ENCODE assay signal across 8 mouse cellular contexts in genomic region chr14:34312339-34313048, GRCm38 (mm10). TPM values are rescaled to one million over a fixed set of nuclear protein-coding genes. Genes with fewer than 3 reads are reported as not detected.
A peak's percentile ranks its signal among the peaks of the same experiment; 100 is the strongest.
DNase-seq lines count a peak whose midpoint lies in the region; ATAC-seq and TF ChIP-seq lines count a peak whose summit lies in the region.

No protein-coding gene starts in this region.

- 14% methylated on average over 5 of the region's 6 CpGs for WGBS in hindbrain, postnatal 0 days
- 30% methylated on average over 5 of the region's 6 CpGs for WGBS in midbrain, embryonic 11.5 days

- peak; percentile 21 for DNase-seq in embryo, embryonic 10.5 days (ENCODE audit: low spot score)
- DNase-seq in embryo, embryonic 10 days (ENCODE audit: low spot score), result no peak
- peak; percentile 18 for DNase-seq in adipocyte (ENCODE audit: low spot score)
- DNase-seq in hindbrain, postnatal 0 days (ENCODE audit: low spot score), result peak; percentile 11
- DNase-seq in midbrain, embryonic 11.5 days (ENCODE audit: low spot score, missing footprints), result peak; percentile 89
- no peak for DNase-seq in left cerebral cortex, postnatal 36 days (ENCODE audit: low spot score in 2 of 2)
- no peak for DNase-seq in cerebellum, adult 11 months
- DNase-seq in spleen, postnatal 4 days (ENCODE audit: low spot score in 2 of 2), result no peak

- TF ChIP-seq CTCF in hindbrain, postnatal 0 days (IDR thresholded peaks at IDR 0.05; ENCODE audit: low read depth), result no peak

- no peaks in the 10 kb centered on the region for H3K27me3 ChIP-seq in hindbrain, postnatal 0 days (ENCODE audit: insufficient read depth, low read length)
- H3K27me3 ChIP-seq in midbrain, embryonic 11.5 days (ENCODE audit: control insufficient read depth, insufficient read depth, low read length), result no peaks in the 10 kb centered on the region

- H3K36me3 ChIP-seq in hindbrain, postnatal 0 days (ENCODE audit: insufficient read depth, low read length), result no peaks in the 10 kb centered on the region
- no peaks in the 10 kb centered on the region for H3K36me3 ChIP-seq in midbrain, embryonic 11.5 days (ENCODE audit: control insufficient read depth, insufficient read depth, low read length)

- no peak for ATAC-seq in hindbrain, postnatal 0 days
- no peak for ATAC-seq in midbrain, embryonic 11.5 days (ENCODE audit: low FRiP score)

- peak overlapping the region; percentile 82 for H3K4me3 ChIP-seq in hindbrain, postnatal 0 days (ENCODE audit: low read length)
- H3K4me3 ChIP-seq in midbrain, embryonic 11.5 days (ENCODE audit: low read depth, low read length), result peak overlapping the region; percentile 87

- H3K9me3 ChIP-seq in hindbrain, postnatal 0 days (ENCODE audit: low read length), result no peaks in the 10 kb centered on the region
- H3K9me3 ChIP-seq in midbrain, embryonic 11.5 days (ENCODE audit: control insufficient read depth, low read length), result no peaks in the 10 kb centered on the region

- 0 out of 2 replicates have a peak overlapping the region, but pooled peaks have one; percentile 93 for H3K27ac ChIP-seq in hindbrain, postnatal 0 days
- no peak overlapping the region for H3K27ac ChIP-seq in midbrain, embryonic 11.5 days (ENCODE audit: low read depth, low read length)

- H3K4me2 ChIP-seq in hindbrain, postnatal 0 days (ENCODE audit: low read depth, low read length), result peak overlapping the region; percentile 72
- H3K4me2 ChIP-seq in midbrain, embryonic 11.5 days, result peak overlapping the region; percentile 80

- no peaks in the 10 kb centered on the region for H3K4me1 ChIP-seq in hindbrain, postnatal 0 days (ENCODE audit: insufficient read depth, low read length)
- H3K4me1 ChIP-seq in midbrain, embryonic 11.5 days (ENCODE audit: control insufficient read depth, insufficient read depth, low read length), result peaks cover 17% of the 10 kb centered on the region

- intact Hi-C loops in left cerebral cortex, postnatal 36 days (cut with DNase I), result loop anchor here (5.0 kb wide), 1 partner anchor 40 kb away; no protein-coding TSS in a partner anchor

- H3K9ac ChIP-seq in hindbrain, postnatal 0 days (replicated peaks; ENCODE audit: low read length), result peak overlapping the region; percentile 97
- H3K9ac ChIP-seq in midbrain, embryonic 11.5 days (ENCODE audit: low read length), result peak overlapping the region; percentile 47

RNA-seq across cellular contexts. Expression of gene Glud1, which starts 2.0 kb away (rescaled TPM):
- 243 and 272 TPM in 2 replicates for total RNA-seq in hindbrain, postnatal 0 days (2014; rRNA removed)
- polyA plus RNA-seq in hindbrain, postnatal 0 days (2015; fragmentation: Nextera tagmentation; extraction: Ambion mirVana), result 143 and 153 TPM in 2 replicates
- 97.8 and 101 TPM in 2 replicates for polyA plus RNA-seq in midbrain, embryonic 11.5 days (2014; fragmentation: Nextera tagmentation; extraction: Ambion mirVana)
- total RNA-seq in left cerebral cortex, postnatal 36 days (2021), result 100 to 1,000 TPM; 245 to 282 TPM

RNA-seq across cellular contexts. Expression of gene Shld2, which starts 2.2 kb away (rescaled TPM):
- 4.0 and 5.8 TPM in 2 replicates for total RNA-seq in hindbrain, postnatal 0 days (2014; rRNA removed)
- 9.2 and 11.4 TPM in 2 replicates for polyA plus RNA-seq in hindbrain, postnatal 0 days (2015; fragmentation: Nextera tagmentation; extraction: Ambion mirVana)
- polyA plus RNA-seq in midbrain, embryonic 11.5 days (2014; fragmentation: Nextera tagmentation; extraction: Ambion mirVana), result 6.2 and 8.0 TPM in 2 replicates
- total RNA-seq in left cerebral cortex, postnatal 36 days (2021), result 10 to 100 TPM; 12.5 to 14.0 TPM

RNA-seq across cellular contexts. Expression of gene Fam25c, which starts 42.7 kb away (rescaled TPM):
- total RNA-seq in hindbrain, postnatal 0 days (2014; rRNA removed), result not detected in 2 replicates
- polyA plus RNA-seq in hindbrain, postnatal 0 days (2015; fragmentation: Nextera tagmentation; extraction: Ambion mirVana), result not detected in 2 replicates
- not detected in 2 replicates for polyA plus RNA-seq in midbrain, embryonic 11.5 days (2014; fragmentation: Nextera tagmentation; extraction: Ambion mirVana)
- total RNA-seq in left cerebral cortex, postnatal 36 days (2021), result not detected

Comparison
In these comparisons a context has a peak if more than half of its experiments do, and no peak if none do; other contexts are left out.
1. DNase-seq: peak in embryo, embryonic 10.5 days (single experiment), adipocyte (single experiment), hindbrain, postnatal 0 days (single experiment) and midbrain, embryonic 11.5 days (single experiment); none in embryo, embryonic 10 days (single experiment), left cerebral cortex, postnatal 36 days (0 of 2), cerebellum, adult 11 months (single experiment) and spleen, postnatal 4 days (0 of 2).